Mouse (Mus musculus) neural tube, embryonic 15.5 days (tissue): ENCODE data around the gene Bmp3. TPM values are rescaled to one million over a fixed set of nuclear protein-coding genes. Genes with fewer than 3 reads are reported as not detected.

Experiments used
- ATAC-seq: fragments of 200-750 bp; cut with Nextera tagmentation; 2 replicates; pipeline ENCODE4 v1.8.0; 2017; ENCODE audit warnings: mild to moderate bottlenecking, moderate TSS enrichment, moderate library complexity; ENCODE audit not compliant: low FRiP score
- H3K27ac ChIP-seq: fragments of 300-500 bp; sonication (generic); replicated peaks from 2 replicates; pipeline ENCODE4 v1.5.1; 2015; ENCODE audit warnings: mild to moderate bottlenecking, inconsistent platforms
- H3K27me3 ChIP-seq: fragments of 300-500 bp; sonication (generic); replicated peaks from 2 replicates; pipeline ENCODE4 v1.6.1; 2015; ENCODE audit warnings: inconsistent platforms
- H3K36me3 ChIP-seq: fragments of 300-500 bp; sonication (generic); 2 replicates; pipeline ENCODE4 v1.6.1; 2015; ENCODE audit warnings: inconsistent platforms
- H3K4me1 ChIP-seq: fragments of 300-500 bp; sonication (generic); 2 replicates; pipeline ENCODE4 v1.6.1; 2015; ENCODE audit warnings: inconsistent platforms
- H3K4me2 ChIP-seq: fragments of 300-500 bp; sonication (generic); 2 replicates; pipeline ENCODE4 v1.6.1; 2015; ENCODE audit warnings: inconsistent platforms, mild to moderate bottlenecking, moderate library complexity
- H3K4me3 ChIP-seq: fragments of 300-500 bp; sonication (generic); replicated peaks from 2 replicates; pipeline ENCODE4 v1.5.1; 2015; ENCODE audit warnings: mild to moderate bottlenecking, inconsistent platforms
- H3K9ac ChIP-seq: fragments of 300-500 bp; sonication (generic); replicated peaks from 2 replicates; pipeline ENCODE4 v1.6.1; 2015; ENCODE audit warnings: mild to moderate bottlenecking, inconsistent platforms
- H3K9me3 ChIP-seq: fragments of 300-500 bp; sonication (generic); replicated peaks from 2 replicates; pipeline ENCODE4 v1.6.1; 2016; ENCODE audit warnings: inconsistent platforms
- WGBS: fragments of 180-500 bp; shearing (Covaris S2); methylation state at CpG from one replicate; pipeline ENCODE4 v1.1.7; 2015; ENCODE audit warnings: mixed read lengths; 5-methylcytosine and 5-hydroxymethylcytosine counted together
- polyA plus RNA-seq: library from polyadenylated mRNA; unstranded; fragments of >200 nt; fragmentation: Nextera tagmentation; extraction: Ambion mirVana; gene quantifications from 2 replicates; pipeline ENCODE4 v1.2.1, GENCODE M21; 2015

Gene Bmp3
- 1.7 and 1.9 TPM in 2 replicates for polyA plus RNA-seq

DNA sequence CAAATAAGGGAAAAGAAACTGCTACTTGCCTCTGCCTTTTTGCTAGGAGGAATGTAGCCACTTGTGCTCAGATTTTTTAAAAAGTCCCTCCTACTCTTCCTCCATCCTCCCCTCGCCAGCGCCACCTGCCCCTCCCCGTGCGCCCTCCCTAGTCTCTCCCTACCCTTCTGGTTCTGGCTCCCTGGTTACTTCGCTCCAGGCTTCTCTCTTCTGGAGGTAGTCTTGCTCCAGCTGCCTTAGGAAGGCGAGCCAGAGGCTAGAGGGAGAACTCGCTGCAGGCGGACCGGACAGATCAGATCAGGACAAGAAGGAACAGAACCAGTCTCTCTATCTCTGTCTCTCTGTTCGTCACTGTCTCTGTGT, at the start of gene Bmp3:
Gene Bmp3, plus strand, starts transcription at position 152 of the 363 bp plus-strand sequence.
- H3K27ac ChIP-seq: no peak within 1 kb of the TSS

DNA sequence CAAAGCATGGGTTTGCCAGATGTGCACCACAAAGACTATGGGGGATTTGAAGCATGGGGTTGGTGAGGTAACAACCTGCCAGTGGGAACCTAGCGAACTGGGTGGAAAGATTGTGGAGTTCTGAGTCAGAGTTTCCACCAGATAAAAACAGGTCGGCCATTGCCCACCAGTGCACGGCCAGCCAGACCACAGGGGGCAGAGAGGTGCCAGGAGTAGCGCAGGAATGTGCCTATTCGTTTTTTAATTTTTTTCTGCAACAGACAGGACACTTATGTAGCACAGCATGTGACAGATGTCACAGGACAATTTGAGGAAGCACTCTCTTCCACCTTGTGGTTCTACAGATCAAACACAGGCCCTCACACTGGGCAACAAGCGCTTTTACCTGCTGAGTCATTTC, 49.5 kb upstream of the Bmp3 start:
- Histone ChIP-seq H3K27me3 (no peaks in the 10 kb centered on the region), H3K4me3 (no peak overlapping the region), H3K9ac (no peak overlapping the region), H3K4me2 (no peak overlapping the region), H3K4me1 (no peaks in the 10 kb centered on the region), H3K9me3 (no peaks in the 10 kb centered on the region), H3K36me3 (no peaks in the 10 kb centered on the region), H3K27ac (no peak overlapping the region)
- ATAC-seq: no peak
- 86% methylated on average over 6 of the region's 6 CpGs for WGBS

More for the DNA sequence above, at the start of gene Bmp3:
- peak; percentile 60; the same call in 1 of the 2 replicates for ATAC-seq
- Histone ChIP-seq H3K9me3 (no peaks in the 10 kb centered on the region), H3K36me3 (no peaks in the 10 kb centered on the region), H3K4me1 (peaks cover 25% of the 10 kb centered on the region), H3K27me3 (peaks cover 38% of the 10 kb centered on the region), H3K4me3 (peak within 1 kb of the TSS; percentile 61), H3K9ac (peak within 1 kb of the TSS; percentile 60), H3K4me2 (peak within 1 kb of the TSS; percentile 100)
- 2% methylated on average over 10 of the region's 10 CpGs for WGBS

DNA sequence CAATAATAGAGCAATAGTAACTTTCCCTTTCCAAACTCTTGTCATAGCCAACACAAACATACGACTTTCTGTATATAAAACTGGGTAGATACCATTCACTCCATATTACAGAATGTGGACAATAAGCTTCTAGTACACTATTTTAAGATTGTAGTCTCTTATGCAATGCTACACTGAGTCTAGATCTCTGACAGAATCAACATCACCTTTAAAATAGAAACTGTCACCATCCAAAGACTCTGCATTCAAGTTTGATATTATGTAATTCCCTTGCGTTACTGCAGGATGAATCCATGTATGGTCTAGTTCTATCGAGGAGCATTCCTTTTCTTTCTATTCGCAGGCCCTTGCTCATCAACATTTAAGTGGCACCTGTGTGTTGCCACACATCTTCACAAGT, 47.7 kb upstream of the Bmp3 start:
- Histone ChIP-seq H3K27me3 (no peaks in the 10 kb centered on the region), H3K9me3 (no peaks in the 10 kb centered on the region), H3K9ac (no peak overlapping the region), H3K27ac (no peak overlapping the region), H3K4me1 (no peaks in the 10 kb centered on the region), H3K4me3 (no peak overlapping the region), H3K36me3 (no peaks in the 10 kb centered on the region), H3K4me2 (no peak overlapping the region)
- no peak for ATAC-seq
- 94% methylated on average over 4 of the region's 4 CpGs for WGBS

DNA sequence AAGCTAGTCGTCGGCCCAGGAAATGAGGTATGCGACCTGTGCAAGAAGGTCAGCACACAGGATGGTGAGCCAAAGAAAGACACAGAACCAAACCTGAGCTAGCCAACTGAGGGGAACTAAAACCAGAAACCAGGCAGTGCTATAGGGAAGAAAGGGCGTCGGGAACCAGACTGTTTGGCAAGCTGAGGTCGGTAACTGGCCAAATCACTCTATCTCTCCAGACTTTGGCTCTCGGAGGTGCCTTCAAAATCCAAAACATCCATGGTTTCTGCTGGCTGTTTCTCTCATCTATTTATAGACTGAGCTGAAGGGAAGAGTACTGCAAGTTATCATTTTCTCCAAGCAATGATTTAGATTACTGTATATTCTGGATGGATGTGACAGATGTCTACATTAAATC, 47.2 kb upstream of the Bmp3 start:
- H3K27me3 ChIP-seq: no peaks in the 10 kb centered on the region
- H3K4me3 ChIP-seq: no peak overlapping the region
- H3K9me3 ChIP-seq: no peaks in the 10 kb centered on the region
- H3K27ac ChIP-seq: no peak overlapping the region
- no peaks in the 10 kb centered on the region for H3K36me3 ChIP-seq
- ATAC-seq: no peak
- H3K4me1 ChIP-seq: no peaks in the 10 kb centered on the region
- H3K4me2 ChIP-seq: no peak overlapping the region
- WGBS: 82% methylated on average over 7 of the region's 7 CpGs
- no peak overlapping the region for H3K9ac ChIP-seq

- H3K9me3 ChIP-seq: peaks cover 4% of the 10 kb centered on the region; the same call in 1 of the 2 replicates
- ATAC-seq: no peak
Observed at GRCm38 (mm10) chr5:98807953-98808352, 46.3 kb upstream of the Bmp3 start.

DNA sequence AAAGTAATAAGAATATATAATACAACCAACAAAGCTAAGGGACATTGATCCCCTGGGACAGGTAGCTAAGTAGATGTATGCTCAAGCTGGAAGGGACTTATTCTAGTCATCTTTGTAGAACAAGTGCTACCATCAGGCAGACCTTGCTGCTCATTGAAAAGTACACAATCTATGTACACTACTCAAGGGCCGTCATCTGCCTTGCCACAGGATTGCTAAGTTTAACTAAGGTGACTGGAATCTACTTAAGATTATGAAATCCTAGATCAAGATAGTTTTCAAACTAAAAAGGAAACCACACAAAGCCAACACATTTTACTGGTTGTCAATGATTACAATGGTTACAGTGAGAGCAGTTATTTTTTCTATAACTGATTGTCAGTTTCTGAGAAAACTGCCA, 41.8 kb upstream of the Bmp3 start:
- ATAC-seq: no peak
- WGBS: 97% methylated on average over 1 of the region's 1 CpGs
- H3K4me3 ChIP-seq: no peak overlapping the region
- H3K27me3 ChIP-seq: no peaks in the 10 kb centered on the region
- no peaks in the 10 kb centered on the region for H3K36me3 ChIP-seq
- no peak overlapping the region for H3K4me2 ChIP-seq
- H3K4me1 ChIP-seq: no peaks in the 10 kb centered on the region
- H3K9me3 ChIP-seq: peaks cover 4% of the 10 kb centered on the region; the same call in 1 of the 2 replicates
- H3K27ac ChIP-seq: no peak overlapping the region
- no peak overlapping the region for H3K9ac ChIP-seq

More at GRCm38 (mm10) chr5:98807953-98808352, 46.3 kb upstream of the Bmp3 start:
- 33% methylated on average over 9 of the region's 9 CpGs for WGBS
- Histone ChIP-seq H3K4me3 (no peak overlapping the region), H3K9ac (no peak overlapping the region), H3K4me2 (no peak overlapping the region), H3K27me3 (no peaks in the 10 kb centered on the region), H3K4me1 (no peaks in the 10 kb centered on the region), H3K36me3 (no peaks in the 10 kb centered on the region), H3K27ac (no peak overlapping the region)

GRCm38 (mm10) chr5:98815269-98815668, 38.9 kb upstream of the Bmp3 start:
- ATAC-seq: no peak
- H3K9ac ChIP-seq: no peak overlapping the region
- H3K4me3 ChIP-seq: no peak overlapping the region
- H3K27me3 ChIP-seq: no peaks in the 10 kb centered on the region
- peaks cover 4% of the 10 kb centered on the region; the same call in 1 of the 2 replicates for H3K9me3 ChIP-seq
- 96% methylated on average over 1 of the region's 1 CpGs for WGBS
- H3K36me3 ChIP-seq: no peaks in the 10 kb centered on the region
- H3K4me1 ChIP-seq: no peaks in the 10 kb centered on the region
- H3K4me2 ChIP-seq: no peak overlapping the region
- no peak overlapping the region for H3K27ac ChIP-seq

DNA sequence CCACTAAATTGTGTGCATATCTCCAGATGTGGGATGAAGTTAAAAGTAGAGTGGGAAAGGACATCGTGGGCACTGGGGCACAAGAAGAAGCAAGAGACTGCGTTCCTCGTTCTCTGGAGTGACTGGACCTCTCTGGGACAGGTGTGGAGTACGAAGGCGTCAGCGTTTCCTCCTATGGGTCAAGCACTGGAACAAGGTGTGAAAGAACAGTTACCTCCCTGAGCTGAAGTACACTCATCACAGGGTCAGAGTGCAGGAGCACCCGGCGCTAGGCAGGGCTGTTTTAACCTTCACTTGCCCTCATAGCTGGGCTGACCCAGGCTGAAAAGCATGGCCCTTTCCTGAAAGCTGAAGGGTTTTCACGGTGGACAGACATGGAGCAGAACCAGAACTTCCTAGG, 20.5 kb upstream of the Bmp3 start:
- ATAC-seq: no peak

DNA sequence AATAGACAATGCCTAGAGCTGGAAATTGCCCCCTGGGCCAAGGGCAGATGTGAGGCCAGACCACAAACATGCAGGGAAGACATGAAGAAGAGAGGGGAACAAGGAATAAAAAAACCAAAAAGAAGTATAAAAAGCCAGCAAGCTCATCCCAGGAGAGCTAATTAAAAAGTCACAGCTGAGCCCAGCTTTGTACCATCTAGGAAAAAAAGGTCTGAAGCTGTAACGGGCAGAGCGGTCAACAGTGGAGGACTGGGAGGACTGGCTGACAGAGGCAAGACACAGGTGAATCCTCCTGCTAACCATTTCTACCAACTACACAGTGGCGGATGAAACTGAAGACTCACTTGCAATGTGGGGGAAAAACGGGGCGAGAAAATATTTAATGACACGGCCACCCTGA, 19.9 kb upstream of the Bmp3 start:
- 80% methylated on average over 6 of the region's 6 CpGs for WGBS

More for the DNA sequence above, 20.5 kb upstream of the Bmp3 start:
- 87% methylated on average over 9 of the region's 9 CpGs for WGBS
- Histone ChIP-seq H3K4me3 (no peak overlapping the region), H3K9me3 (no peaks in the 10 kb centered on the region), H3K36me3 (no peaks in the 10 kb centered on the region), H3K4me1 (no peaks in the 10 kb centered on the region), H3K27ac (no peak overlapping the region), H3K4me2 (no peak overlapping the region), H3K27me3 (no peaks in the 10 kb centered on the region), H3K9ac (no peak overlapping the region)

GRCm38 (mm10) chr5:98842600-98843310, 11.5 kb upstream of the Bmp3 start:
- WGBS: 66% methylated on average over 7 of the region's 7 CpGs
- Histone ChIP-seq H3K4me2 (no peak overlapping the region), H3K36me3 (no peaks in the 10 kb centered on the region)

More for the DNA sequence above, 19.9 kb upstream of the Bmp3 start:
- Histone ChIP-seq H3K9ac (no peak overlapping the region), H3K4me2 (no peak overlapping the region), H3K4me1 (no peaks in the 10 kb centered on the region), H3K27ac (no peak overlapping the region), H3K27me3 (no peaks in the 10 kb centered on the region), H3K4me3 (no peak overlapping the region), H3K9me3 (no peaks in the 10 kb centered on the region), H3K36me3 (no peaks in the 10 kb centered on the region)
- no peak for ATAC-seq

GRCm38 (mm10) chr5:98844664-98845063, 9.6 kb upstream of the Bmp3 start:
- no peaks in the 10 kb centered on the region for H3K27me3 ChIP-seq
- H3K9me3 ChIP-seq: no peaks in the 10 kb centered on the region
- no peaks in the 10 kb centered on the region for H3K36me3 ChIP-seq
- no peak overlapping the region for H3K27ac ChIP-seq
- no peak overlapping the region for H3K9ac ChIP-seq
- no peak for ATAC-seq
- WGBS: 86% methylated on average over 1 of the region's 1 CpGs
- no peak overlapping the region for H3K4me2 ChIP-seq
- no peaks in the 10 kb centered on the region for H3K4me1 ChIP-seq
- no peak overlapping the region for H3K4me3 ChIP-seq

More at GRCm38 (mm10) chr5:98842600-98843310, 11.5 kb upstream of the Bmp3 start:
- Histone ChIP-seq H3K9ac (no peak overlapping the region), H3K4me1 (no peaks in the 10 kb centered on the region), H3K4me3 (no peak overlapping the region), H3K27ac (no peak overlapping the region), H3K27me3 (no peaks in the 10 kb centered on the region), H3K9me3 (no peaks in the 10 kb centered on the region)
- no peak for ATAC-seq
